In the genomic region with DNA sequence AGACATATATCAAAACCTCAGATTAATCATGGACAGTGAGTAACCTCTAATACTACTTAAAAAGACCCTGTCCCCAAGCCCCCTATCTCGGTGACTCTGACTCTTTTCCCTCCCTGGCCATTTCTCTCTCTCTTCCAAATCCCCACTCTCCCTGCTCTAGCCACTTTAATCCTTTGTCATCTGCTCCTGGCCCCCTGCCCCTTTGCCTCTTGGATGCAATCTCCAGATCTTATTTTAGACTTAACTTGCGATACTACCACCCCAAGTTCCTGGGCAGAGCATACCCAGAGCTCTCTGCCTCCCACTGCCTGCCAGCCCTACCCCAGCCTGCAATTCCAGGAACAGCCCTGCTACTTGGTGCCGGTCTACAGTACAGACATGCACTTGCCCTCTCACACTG, we compare ENCODE assay signal across 17 mouse cellular contexts.
"Had no signal": no experiment of that assay in that cellular context is flagged by ENCODE, and none has a peak within 500 bp of the region (broad histone marks: within the 10 kb centered on the region; RNA-seq: fewer than 3 reads in every experiment).

No protein-coding gene starts in this region.

- H3K4me3 ChIP-seq: layer of hippocampus, adult 2 months; limb, embryonic 12.5 days; limb, embryonic 15.5 days; midbrain, embryonic 13.5 days had no signal

- DNase-seq: kidney, postnatal 25 days; layer of hippocampus, adult 9-11 months; liver, postnatal 0 days; lung, embryonic 14.5 days; thymus, adult 18-20 months; thymus, postnatal 14 days; thymus, postnatal 4 days had no signal

- H3K4me1 ChIP-seq: limb, embryonic 12.5 days; limb, embryonic 15.5 days; midbrain, embryonic 13.5 days had no signal

- ATAC-seq: liver, postnatal 0 days; lung, postnatal 0 days; midbrain, embryonic 13.5 days; midbrain, embryonic 16.5 days had no signal

- H3K4me2 ChIP-seq: limb, embryonic 12.5 days; limb, embryonic 15.5 days; liver, embryonic 11.5 days; lung, embryonic 14.5 days; midbrain, embryonic 13.5 days had no signal

- H3K27me3 ChIP-seq: limb, embryonic 12.5 days; limb, embryonic 15.5 days; midbrain, embryonic 13.5 days had no signal

- H3K27ac ChIP-seq: kidney, postnatal 0 days; layer of hippocampus, adult 2 months; limb, embryonic 12.5 days; limb, embryonic 15.5 days; liver, embryonic 14.5 days; macrophage; midbrain, embryonic 13.5 days had no signal

- H3K9me3 ChIP-seq: limb, embryonic 12.5 days; limb, embryonic 15.5 days; midbrain, embryonic 13.5 days had no signal

- H3K9ac ChIP-seq: limb, embryonic 12.5 days; limb, embryonic 15.5 days; liver, embryonic 14.5 days; liver, postnatal 0 days; lung, embryonic 14.5 days; midbrain, embryonic 13.5 days had no signal

- H3K36me3 ChIP-seq: limb, embryonic 12.5 days; limb, embryonic 15.5 days; midbrain, embryonic 13.5 days had no signal
